Mouse (Mus musculus) left cerebral cortex, adult 9 months (tissue): Measurements from ENCODE around the gene Pla1a.
"Not testable (repeated sequence)": the region's sequence is repeated elsewhere in the genome, so short reads cannot be mapped to it uniquely, and the experiment has no call there.

Source experiments
- DNase-seq, 2 experiments: peaks; one replicate each; pipeline ENCODE4 v3.0.0; 2022; ENCODE audit warnings: low spot score in 2 of 2

Pla1a gene

DNA sequence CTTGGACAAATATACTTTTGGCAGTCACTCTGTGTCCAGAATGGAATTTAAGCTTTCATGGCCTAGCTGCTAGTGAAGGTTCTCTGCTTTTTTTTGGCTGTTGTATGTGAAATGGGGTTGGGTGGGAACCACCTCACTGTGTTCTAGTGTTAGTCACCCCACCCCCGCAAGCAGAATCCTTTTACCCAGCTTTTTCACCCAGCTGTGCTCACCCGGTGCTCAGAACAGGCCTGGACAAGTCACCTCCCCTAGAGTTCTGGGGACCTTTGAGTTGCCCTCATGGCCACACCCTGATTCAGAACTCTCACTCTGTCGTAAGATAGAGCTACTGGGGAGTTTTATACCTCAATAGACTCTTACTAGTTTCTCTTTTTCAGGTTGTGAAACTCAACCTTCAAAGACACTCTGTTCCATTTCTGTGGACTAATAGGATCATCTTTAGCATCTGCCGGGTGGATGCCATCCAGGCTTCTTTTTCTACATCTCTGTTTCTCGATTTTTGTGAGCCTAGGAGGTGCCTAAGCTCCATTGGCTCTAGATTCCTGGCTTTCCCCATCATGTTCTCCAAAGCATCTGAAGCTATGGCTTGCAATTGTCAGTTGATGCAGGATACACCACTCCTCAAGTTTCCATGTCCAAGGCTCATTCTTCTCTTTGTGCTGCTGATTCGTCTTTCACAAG is 25.8 kb upstream of the Pla1a start:
- no peak for DNase-seq

DNA sequence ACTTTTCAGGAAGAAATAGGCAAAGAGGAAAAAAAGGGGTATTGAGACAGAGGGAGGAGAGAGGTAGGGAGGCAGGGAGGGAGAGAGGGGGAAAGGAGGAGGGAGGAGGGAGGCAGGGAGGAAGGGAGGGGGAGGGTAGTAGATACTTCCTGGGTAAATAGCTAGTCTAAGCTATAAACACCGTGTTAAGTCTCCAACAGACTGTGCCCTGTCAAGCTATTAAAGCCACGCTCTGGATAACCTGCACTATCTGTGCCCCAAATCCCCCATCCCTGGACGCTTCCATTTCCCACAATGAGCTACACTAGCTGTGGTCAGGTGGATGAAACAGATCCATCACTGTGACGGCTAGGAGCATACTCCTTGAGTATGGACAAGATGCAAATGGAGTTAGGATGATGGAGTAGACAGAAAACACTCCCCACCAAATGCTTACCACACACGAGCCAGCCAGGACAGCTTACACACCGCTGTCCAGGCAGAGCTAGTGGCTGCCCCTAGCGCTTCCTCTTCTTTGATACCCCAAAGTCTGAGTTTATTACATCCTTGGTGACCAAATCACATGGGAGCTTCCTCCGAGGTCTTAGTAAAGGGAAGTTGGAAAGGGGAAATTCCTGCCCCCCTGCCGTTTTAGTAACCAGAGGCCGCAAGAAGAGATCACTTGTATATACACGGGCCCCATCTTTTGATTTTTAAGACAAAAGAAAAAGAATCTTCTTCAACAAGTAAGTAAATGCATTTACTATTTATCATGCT is 24.0 kb upstream of the Pla1a start:
- DNase-seq, result no peak

DNA sequence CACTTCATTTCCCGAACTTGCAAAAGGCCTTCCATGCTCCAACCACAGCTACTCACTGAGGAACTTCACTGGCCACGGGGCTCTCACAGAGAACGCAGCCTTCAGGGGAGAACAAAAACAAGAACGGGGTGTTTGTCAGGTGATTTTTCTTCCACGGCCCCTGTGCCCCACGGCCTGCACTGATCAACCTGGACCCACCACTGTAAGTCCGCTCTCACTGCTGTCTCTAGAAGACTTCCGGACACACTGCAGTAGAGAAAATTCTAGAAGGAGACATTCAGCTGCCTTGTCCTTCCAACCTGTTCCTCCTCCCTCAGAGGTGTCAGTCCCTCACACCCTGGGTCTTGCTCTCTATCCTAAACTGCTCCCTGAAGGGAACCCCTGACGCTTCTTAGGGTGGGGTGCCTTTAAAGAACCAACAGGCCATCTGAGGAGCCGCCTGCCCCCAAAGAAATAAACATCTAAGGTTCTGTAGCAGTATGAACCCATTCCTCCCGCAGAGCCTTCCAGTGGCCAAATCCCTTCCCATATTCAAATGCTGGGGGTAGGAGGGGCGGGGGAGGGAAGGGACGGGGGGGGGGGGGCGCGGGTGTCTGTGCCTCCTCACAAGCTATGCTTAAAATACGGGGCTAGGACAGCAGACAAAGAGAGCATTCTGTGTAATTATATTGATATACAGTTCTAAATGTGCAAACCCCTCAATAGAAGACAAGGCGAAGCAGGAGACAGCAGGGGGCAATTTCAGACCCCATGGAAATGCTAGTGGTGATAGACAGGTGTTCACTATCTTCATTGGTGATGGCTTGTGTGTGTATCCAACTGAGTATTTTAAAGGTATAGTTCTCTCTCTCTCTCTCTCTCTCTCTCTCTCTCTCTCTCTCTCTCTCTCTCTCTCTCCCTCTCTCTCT is 22.8 kb upstream of the Pla1a start, which contains the start of gene Cd80:
Gene Cd80 (plus strand): TSS at position 51 of the 908 bp plus-strand sequence.
- no peak for DNase-seq

DNA sequence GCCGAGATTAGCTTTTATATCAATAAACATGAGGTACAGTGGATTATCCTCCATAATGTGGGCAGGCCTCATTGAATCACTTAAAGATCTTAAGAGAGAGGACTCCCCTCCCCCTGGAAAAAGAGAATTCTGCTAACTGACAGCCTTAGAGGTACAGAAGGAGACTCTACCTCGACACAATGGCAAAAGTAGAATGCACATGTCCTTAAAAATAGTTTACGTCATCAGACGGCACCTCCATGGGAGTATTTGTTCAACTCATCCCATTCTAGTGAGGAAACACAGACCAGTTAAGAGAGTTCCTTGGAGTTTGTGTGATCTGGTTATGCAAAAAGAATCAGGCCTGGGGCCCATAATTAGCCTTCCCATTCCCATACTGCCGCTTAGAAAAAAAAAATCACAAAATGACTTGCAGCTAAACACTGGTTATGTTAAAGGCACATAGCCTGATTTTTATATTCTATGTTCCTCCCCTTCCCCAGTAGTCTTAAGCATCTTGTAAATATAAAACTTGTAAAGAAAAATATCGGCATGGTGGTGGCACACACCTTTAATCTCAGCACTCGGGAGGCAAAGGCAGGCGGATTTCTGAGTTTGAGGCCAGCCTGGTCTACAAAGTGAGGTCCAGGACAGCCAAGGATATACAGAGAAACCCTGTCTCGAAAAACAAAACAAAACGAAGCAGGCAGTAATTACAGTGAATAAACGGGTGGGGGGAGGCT is 21.7 kb upstream of the Pla1a start:
- DNase-seq, result no peak

DNA sequence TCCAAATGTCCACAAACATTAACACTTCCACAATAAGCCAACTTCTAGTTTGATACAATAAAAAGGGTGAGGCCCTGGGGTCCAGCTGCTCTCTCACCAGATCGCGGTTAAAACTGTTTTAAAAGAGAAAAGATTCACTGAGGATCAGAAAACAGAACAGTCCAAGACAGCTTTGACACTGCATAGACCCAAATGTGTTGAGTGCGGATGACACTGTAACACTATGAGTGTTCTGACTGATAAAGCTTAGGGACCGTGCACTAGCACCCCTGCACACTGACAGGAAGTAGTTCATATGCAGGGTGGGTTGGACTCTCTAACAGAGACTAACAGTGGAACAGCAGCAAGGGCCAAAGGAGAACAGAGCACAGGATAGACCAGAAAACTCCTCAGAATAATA is 21.0 kb upstream of the Pla1a start:
- DNase-seq, result no peak

DNA sequence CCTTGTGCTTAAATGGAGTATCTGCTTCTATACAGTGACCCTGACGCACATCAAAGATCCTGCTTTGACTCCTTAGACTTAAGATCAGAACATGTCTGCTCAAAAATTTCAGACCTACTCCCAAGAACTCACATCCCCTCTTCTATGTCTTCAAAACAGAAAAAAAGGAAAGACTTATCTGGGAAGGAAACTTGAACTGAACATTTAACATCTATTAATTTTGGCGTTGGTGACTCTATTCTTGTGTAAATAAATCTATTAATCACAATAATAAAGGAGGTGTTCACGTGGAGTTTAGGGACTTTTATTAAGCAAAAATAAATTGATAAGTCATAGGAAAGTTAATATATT is 20.2 kb upstream of the Pla1a start:
- DNase-seq, result no peak

DNA sequence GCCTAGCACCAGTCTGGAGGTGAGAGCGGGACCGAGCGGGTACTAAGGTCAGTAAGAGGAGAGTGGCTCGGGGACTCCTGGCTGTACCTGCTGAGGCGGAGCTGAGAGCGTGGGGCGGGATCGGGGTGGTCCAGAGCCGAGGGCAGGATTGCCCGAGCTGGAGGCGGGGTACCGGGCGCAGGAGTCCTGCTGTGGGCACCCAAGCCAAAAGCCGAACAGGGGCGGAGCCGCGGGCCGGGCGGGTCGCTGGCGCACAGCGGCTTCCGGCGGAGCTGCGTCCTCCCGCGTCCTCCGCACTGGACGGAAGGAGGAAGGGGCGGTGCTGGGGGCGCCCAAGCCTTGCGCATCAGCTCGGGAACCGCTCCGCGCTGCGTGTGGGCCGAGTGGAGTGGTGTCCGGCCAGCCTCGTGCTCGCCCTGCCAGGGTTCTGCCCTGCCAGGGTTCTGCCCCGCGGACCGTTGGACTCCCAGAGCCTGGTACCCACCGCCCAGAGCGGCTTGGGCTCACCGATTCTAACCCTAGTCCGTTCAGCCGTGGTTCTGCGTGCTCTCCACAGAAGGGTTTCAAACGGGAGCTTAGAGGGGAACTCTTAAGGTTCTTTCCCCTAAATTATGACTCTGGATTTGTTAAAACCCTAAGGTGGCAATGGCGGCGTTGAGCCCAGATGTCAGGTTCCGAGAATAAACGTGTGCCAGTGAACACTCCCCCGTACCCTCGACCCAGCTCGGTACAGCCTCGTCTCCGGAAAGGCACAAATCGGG is 19.7 kb upstream of the Pla1a start, which contains the start of gene Adprh:
Gene Adprh (minus strand): TSS at position 262 of the 761 bp plus-strand sequence.
- peak; percentile 71 to 87 for DNase-seq

DNA sequence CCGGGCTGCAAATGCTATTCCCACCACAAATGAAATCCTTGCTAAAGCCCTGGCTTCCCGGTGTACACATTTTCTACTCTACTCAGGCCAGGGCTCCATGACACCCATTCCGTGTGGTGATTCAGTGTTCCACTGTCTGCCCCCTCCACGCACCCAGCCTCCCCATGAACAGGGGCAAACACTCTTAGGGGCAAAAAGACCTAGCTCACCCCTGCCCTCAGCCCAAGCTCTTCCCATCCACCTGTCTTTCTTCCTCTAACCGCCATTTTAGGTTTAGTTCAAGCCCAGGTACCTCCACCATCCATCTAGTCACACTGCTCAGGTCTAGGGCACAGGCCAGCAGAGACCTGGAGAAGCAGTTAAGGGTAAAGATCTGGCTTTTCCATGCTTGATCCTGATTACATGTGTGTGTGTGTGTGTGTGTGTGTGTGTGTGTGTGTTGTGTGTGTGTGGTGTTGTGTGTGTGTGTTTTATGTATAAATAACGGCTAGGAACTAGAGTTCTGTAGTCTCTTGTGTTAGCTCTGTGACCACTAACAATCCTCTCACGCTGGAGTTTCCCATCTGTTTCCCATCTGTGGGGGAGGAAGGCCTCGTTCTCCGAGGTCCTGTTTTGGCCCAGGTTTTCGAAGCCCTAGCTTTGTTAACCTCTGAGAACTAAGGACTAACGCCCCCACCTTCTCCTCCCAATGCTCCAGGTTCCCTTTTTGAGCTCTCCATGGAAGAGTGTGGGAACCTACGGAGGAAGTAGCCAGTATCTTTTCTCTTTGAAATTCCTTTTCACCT is 18.7 kb upstream of the Pla1a start:
- DNase-seq, result no peak

DNA sequence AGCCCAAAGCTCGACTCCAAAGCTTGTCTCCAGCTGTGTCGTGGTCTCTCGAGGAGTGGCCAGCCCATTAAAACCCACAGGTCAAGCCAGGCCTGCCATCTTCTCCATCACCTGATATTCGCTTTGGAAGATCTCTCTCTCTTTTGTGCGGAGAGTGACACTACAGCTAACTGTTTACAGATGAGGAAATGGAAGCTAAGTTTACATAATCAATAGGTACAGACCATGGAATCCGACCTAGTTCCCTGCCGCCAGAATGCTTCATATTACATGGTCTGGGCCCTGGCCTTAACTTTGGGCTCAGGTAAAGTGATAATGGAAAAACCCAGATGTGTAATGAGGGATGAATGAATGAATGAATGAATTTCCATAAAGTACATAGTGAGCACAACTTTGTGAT is 17.8 kb upstream of the Pla1a start:
- DNase-seq, result no peak

DNA sequence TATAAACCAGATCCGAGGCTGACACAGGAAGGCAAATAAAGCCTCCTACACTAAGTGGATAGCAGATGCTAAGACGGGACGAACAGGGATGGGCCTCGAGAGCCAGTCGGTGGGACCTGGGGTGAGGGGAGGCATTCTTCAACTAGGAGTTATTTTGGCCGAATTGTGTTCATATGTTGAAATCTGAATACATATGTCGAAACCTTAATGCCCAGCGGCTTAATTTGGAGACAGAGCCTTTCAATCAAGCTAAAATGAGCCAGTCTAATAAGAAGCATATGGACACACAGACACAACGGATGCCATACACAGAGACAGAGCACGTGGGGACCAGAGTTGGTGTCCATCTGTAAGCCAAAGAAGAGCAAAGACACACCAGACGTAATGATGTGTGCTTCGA is 15.5 kb upstream of the Pla1a start:
- DNase-seq, result no peak

DNA sequence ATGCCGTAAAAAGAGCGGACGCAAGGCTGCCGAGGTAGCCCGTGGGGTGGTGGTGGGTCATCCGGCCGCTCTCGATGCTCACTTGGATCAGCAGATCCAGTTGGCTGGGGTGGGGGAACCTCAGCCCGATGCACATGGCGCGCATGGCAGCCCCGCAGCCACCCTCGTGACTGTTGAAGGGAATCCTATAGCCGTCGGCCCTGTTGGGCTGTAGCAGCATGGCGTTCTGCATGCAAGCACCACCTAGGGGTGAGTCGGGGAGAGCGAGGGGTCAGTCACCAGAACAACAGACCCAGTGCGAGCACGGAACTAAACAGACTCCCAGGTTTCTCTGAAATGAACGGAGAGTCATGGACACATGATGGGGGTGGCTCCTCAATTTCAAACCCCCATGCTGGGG is 14.4 kb upstream of the Pla1a start:
- no peak for DNase-seq

DNA sequence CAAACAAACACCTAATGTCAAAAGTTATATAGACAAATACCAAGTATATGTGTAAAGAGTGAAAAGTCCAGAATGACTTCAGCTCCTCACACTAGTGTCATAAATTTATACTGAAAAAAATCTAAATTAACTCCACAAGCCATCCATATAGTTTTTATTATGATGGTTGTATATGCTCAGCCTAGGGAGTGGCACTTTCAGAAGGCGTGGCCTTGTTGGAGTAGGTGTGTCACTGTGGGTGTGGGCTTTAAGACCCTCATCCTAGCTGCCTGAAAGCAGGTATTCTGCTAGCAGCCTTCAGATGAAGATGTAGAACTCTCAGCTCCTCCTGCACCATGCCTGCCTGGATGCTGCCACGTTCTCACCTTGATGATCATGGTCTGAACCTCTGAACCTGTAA is 13.2 kb upstream of the Pla1a start:
- DNase-seq, result not testable (repeated sequence)

DNA sequence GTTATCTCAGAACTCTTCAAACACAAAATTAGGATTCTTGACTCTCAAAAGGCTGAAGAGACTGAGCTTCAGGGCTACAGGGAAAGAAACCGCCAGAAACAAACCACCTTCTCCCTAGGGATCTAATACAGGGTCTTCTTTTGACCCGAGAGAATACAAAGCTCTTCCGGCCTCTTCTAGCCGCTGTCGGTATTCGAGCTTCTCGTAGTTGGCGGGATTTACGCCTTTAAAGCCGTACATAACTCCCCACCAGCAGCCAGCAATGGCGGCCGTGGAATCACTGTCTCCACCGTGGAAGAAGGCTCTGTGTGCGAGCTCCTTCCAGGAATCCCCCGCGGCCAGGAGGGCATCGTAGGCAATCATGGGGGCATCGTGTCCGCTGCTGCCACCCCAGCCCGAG is 12.6 kb upstream of the Pla1a start:
- DNase-seq, result no peak

DNA sequence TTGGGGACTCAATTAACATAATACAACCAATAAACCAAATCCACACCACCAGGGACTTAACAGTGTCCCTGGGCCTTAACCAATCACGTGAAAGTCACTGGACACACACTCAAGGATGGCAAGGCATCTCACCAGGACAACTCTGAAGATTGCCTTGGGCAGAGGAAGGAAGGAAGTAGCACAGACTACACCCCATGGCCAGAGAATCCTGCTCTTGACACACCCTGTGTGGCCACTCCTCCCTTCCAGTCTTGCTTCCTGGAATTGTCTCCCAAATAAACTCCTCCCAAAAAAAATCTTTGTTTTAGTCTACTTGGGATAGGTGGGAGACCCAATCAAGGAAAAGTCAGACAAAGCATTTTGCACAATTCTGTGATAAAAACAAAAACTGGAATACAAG is 12.1 kb upstream of the Pla1a start:
- DNase-seq, result no peak

DNA sequence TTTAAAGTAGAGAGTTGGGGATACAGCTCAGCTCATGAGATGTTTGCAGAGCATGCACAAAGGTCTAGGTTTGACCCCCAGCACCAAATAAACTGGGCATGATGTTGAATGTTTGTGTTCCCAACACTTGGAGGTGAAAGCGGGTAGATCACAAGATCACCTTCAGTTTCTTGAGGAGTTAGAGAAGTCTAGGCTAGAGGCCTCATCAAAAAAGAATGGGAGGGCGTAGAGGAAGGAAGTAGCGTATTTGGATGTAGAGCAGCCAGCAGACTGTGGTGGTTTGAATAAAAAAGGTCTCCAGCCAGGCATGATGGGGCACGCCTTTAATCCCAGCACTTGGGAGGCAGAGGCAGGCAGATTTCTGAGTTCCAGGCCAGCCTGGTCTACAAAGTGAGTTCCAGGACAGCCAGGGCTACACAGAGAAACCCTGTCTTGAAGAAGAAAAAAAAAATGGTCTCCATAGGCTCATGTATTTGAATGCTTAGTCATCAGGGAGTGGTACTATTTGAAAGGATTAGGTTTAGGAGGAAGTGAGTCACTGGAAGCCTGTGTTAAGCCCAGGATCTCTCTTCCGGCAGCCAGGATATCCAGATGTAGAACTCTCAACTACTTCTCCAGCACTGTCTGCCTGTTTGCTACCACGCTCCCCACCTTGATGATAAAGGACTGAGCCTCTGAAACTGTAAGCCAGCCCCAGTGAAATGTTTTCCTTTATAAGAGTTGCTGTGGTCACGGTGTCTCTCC is 10.9 kb upstream of the Pla1a start:
- no peak for DNase-seq

DNA sequence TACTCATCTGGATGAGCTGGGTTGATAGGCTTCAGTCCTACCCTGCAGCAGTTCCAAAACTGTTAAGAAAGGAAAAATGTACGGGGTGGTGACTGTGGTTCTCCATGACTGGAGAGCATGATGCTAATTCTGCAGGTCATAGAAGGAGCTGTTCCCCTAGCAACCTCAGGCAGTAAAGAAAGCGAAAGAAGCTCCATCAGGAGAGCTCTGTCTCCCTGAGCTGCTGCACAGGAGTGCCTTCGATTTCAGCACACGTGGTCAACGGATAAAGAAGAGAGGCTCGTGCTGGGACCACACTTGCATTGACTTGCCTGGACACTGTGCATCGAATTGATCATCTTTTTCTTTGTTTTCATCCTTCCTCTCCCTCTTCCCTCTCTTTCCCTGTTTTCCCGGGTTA is 9.3 kb upstream of the Pla1a start:
- DNase-seq, result no peak

DNA sequence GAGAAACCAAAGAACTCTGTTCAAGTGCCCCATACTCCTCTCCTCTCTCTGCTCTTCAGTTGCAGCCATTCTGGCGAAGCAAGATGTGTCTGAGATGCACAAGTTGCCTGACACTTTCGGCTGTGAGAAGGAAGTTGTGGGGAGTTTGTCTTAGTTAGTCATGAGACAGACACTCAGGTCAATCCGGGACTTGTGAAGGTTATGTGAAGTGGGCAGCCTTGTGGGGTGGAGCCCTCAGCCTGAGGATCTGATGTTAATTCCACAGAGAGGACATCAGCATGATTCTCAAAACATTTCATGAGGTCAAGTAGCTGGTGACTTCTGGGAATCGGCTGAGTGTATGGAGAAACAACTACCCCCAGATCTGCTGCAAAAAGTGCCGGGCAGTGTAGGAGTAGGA is 8.7 kb upstream of the Pla1a start:
- no peak for DNase-seq

DNA sequence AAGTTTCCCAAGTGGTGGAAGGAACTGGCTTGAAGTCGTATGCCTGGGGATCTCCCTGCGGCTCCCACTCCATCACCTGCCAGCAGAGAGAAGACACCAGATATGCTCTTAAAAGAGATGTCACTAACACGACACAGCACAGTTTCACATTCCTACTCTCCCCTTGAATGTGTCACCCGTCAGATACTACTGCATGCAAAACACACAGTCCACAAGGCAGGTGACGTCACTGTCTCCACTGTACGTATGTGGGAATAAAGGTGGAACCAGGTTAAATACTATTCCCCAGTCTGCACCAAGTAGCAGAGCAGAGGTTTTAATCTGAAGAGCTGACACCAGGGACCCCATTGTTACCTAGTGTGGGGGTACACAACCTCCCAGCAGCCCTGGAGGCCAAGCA is 7.5 kb upstream of the Pla1a start:
- DNase-seq, result no peak

DNA sequence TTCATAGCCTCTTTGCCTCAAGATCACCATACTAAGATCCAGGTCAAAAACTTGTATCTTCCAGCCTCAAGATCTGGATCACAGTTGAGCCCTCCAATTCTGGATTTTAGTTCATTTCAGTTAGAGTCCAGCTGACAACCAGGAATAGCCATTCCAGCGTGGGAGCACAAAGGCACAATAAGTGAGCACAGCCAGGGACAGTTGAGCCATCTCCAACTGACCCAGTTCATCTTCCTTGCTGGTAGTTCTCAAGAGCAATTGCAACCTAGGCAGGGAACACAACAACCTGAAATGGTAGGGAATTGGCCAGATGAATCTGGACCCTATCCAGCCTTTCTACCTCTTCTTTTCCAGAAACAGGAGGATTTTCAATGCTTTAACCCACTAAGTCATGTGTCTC is 6.2 kb upstream of the Pla1a start:
- no peak for DNase-seq
